Mouse (Mus musculus): Measurements from ENCODE around the gene Tgfbr1. TPM values are rescaled to one million over a fixed set of nuclear protein-coding genes. Genes with fewer than 3 reads are reported as not detected.
"Not testable (repeated sequence)": the region's sequence is repeated elsewhere in the genome, so short reads cannot be mapped to it uniquely, and the experiment has no call there.

Tgfbr1 gene
- total RNA-seq, 1 experiment from 2014 or later, result 26.1 TPM

GRCm38 (mm10) chr4:47342632-47343031 lies 10.4 kb upstream of the Tgfbr1 start:
- ATAC-seq (replicated peaks; ENCODE audit: low read depth, poor library complexity, severe bottlenecking), result no peak

GRCm38 (mm10) chr4:47347022-47347421 lies 6.0 kb upstream of the Tgfbr1 start:
- ATAC-seq (replicated peaks; ENCODE audit: low read depth, poor library complexity, severe bottlenecking), result peak; percentile 36; the same call in 1 of the 2 replicates

- ATAC-seq (replicated peaks; ENCODE audit: low read depth, poor library complexity, severe bottlenecking), result no peak
These were observed 3.3 kb upstream of the Tgfbr1 start for GRCm38 (mm10) chr4:47349759-47350158.

GRCm38 (mm10) chr4:47351386-47352049 lies 1.5 kb upstream of the Tgfbr1 start:
- peak; percentile 60 for ATAC-seq (replicated peaks; ENCODE audit: low read depth, poor library complexity, severe bottlenecking)

GRCm38 (mm10) chr4:47352061-47352661 lies 861 bp upstream of the Tgfbr1 start:
- peak; percentile 0; the same call in 1 of the 2 replicates for ATAC-seq (replicated peaks; ENCODE audit: low read depth, poor library complexity, severe bottlenecking)

GRCm38 (mm10) chr4:47353416-47354111 lies 542 bp downstream of the Tgfbr1 start:
- ATAC-seq (replicated peaks; ENCODE audit: low read depth, poor library complexity, severe bottlenecking), result no peak

GRCm38 (mm10) chr4:47354304-47354703 lies 1.3 kb downstream of the Tgfbr1 start:
- no peak for ATAC-seq (replicated peaks; ENCODE audit: low read depth, poor library complexity, severe bottlenecking)

GRCm38 (mm10) chr4:47362662-47363061 lies 9.6 kb downstream of the Tgfbr1 start:
- ATAC-seq (replicated peaks; ENCODE audit: low read depth, poor library complexity, severe bottlenecking), result no peak

- ATAC-seq (replicated peaks; ENCODE audit: low read depth, poor library complexity, severe bottlenecking), result no peak
These were observed 10.1 kb downstream of the Tgfbr1 start for GRCm38 (mm10) chr4:47363134-47363533.

GRCm38 (mm10) chr4:47368717-47369116 lies 15.7 kb downstream of the Tgfbr1 start:
- ATAC-seq (replicated peaks; ENCODE audit: low read depth, poor library complexity, severe bottlenecking), result no peak

GRCm38 (mm10) chr4:47378716-47379115 lies 25.7 kb downstream of the Tgfbr1 start:
- ATAC-seq (replicated peaks; ENCODE audit: low read depth, poor library complexity, severe bottlenecking), result no peak

- ATAC-seq (replicated peaks; ENCODE audit: low read depth, poor library complexity, severe bottlenecking), result no peak
These were observed 29.4 kb downstream of the Tgfbr1 start for GRCm38 (mm10) chr4:47382426-47382825.

- ATAC-seq (replicated peaks; ENCODE audit: low read depth, poor library complexity, severe bottlenecking), result not testable (repeated sequence)
These were observed 38.9 kb downstream of the Tgfbr1 start for GRCm38 (mm10) chr4:47391926-47392325.

- ATAC-seq (replicated peaks; ENCODE audit: low read depth, poor library complexity, severe bottlenecking), result no peak
These were observed 43.2 kb downstream of the Tgfbr1 start for GRCm38 (mm10) chr4:47396251-47396650.

GRCm38 (mm10) chr4:47397951-47398687 lies 45.1 kb downstream of the Tgfbr1 start:
- peak; percentile 26; the same call in 1 of the 2 replicates for ATAC-seq (replicated peaks; ENCODE audit: low read depth, poor library complexity, severe bottlenecking)

- peak; percentile 86 for ATAC-seq (replicated peaks; ENCODE audit: low read depth, poor library complexity, severe bottlenecking)
These were observed 46.8 kb downstream of the Tgfbr1 start for GRCm38 (mm10) chr4:47399824-47400223.

- peak; percentile 57 for ATAC-seq (replicated peaks; ENCODE audit: low read depth, poor library complexity, severe bottlenecking)
These were observed 47.3 kb downstream of the Tgfbr1 start for GRCm38 (mm10) chr4:47400314-47400713.

GRCm38 (mm10) chr4:47402200-47402599 lies 49.2 kb downstream of the Tgfbr1 start:
- ATAC-seq (replicated peaks; ENCODE audit: low read depth, poor library complexity, severe bottlenecking), result peak; percentile 44

GRCm38 (mm10) chr4:47404536-47404935 lies 51.5 kb downstream of the Tgfbr1 start:
- no peak for ATAC-seq (replicated peaks; ENCODE audit: low read depth, poor library complexity, severe bottlenecking)

- no peak for ATAC-seq (replicated peaks; ENCODE audit: low read depth, poor library complexity, severe bottlenecking)
These were observed 54.1 kb downstream of the Tgfbr1 start for GRCm38 (mm10) chr4:47407161-47407560.

Measured in common myeloid progenitor, adult 5-6 weeks (primary cell).